Mouse (Mus musculus): ENCODE measurements around the gene Unc5b. TPM values are rescaled to one million over a fixed set of nuclear protein-coding genes. Genes with fewer than 3 reads are reported as not detected.

Gene Unc5b
- total and polyA plus RNA-seq, 3 experiments: 0.04 to 0.21 (median 0.06) TPM

DNA sequence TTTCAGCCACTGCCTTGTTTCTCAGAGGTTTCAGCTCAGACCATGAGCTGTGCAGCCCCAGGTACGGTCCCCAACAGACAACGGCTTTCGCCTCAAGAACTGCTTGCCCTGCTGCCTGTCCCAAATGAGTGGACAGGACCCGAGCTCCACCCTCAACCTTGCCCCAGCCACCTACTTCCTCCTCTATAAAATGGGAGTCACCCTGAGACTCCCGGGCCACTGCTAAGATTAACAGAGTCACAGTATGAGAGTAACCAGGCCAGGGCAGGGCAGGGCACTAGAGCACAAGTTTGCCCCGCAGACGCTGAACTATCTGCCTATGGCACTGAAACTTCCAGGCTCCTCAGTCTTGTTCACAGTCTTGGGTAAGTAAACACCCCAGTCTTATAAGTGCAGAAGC is 34.9 kb downstream of the Unc5b start:
- H3K79me2 ChIP-seq (replicated peaks; ENCODE audit: control insufficient read depth, extremely low read depth, insufficient read depth, poor library complexity, severe bottlenecking): no peaks in the 10 kb centered on the region
- H3K4me1 ChIP-seq (ENCODE audit: control insufficient read depth in 1 of 2, insufficient read depth in 2 of 2): peaks cover 4 to 15% of the 10 kb centered on the region in 2 experiments
- no peak overlapping the region for H3K4me3 ChIP-seq (replicated peaks in 1 of 3; ENCODE audit: low read depth in 2 of 3, low read length in 2 of 3, poor library complexity in 1 of 3)
- H3K27me3 ChIP-seq (replicated peaks): peaks cover 95% of the 10 kb centered on the region
- no peaks in the 10 kb centered on the region for H3K36me3 ChIP-seq (replicated peaks in 1 of 2; ENCODE audit: control insufficient read depth in 1 of 2, insufficient read depth in 1 of 2, low read length in 1 of 2)
- no peak overlapping the region for H3K4me2 ChIP-seq (ENCODE audit: insufficient read depth, low read depth, poor library complexity, severe bottlenecking)
- H3K9ac ChIP-seq (ENCODE audit: insufficient read depth, low read depth): no peak overlapping the region
- no peak for DNase-seq (ENCODE audit: extremely low read depth)
- no peak overlapping the region for H3K27ac ChIP-seq (ENCODE audit: insufficient read depth, low read depth)
- in situ Hi-C loops (cut with MboI; ENCODE audit: low pct_ligation_motif_present, low pct_unique_long_range_greater_than_20kb, low sequenced_read_pairs) (no loop called here), dilution Hi-C loops (cut with MboI; ENCODE audit: extremely low pct_ligation_motif_present, extremely low pct_unique_long_range_greater_than_20kb, low sequenced_read_pairs) (no loop called here)
- TF ChIP-seq ZNF384 (IDR thresholded peaks at IDR 0.05; ENCODE audit: low read depth, low read length): no peak
- no peak for TF ChIP-seq RAD21 (IDR thresholded peaks at IDR 0.05; ENCODE audit: low read depth, low read length)
- TF ChIP-seq MYC (IDR thresholded peaks at IDR 0.05; ENCODE audit: low read depth, low read length): no peak
- no peak for TF ChIP-seq IRF4 (IDR thresholded peaks at IDR 0.05; ENCODE audit: low read depth, low read length)
- TF ChIP-seq EP300 (IDR thresholded peaks at IDR 0.05; ENCODE audit: low read length): no peak
- no peak for TF ChIP-seq E2F4 (IDR thresholded peaks at IDR 0.05; ENCODE audit: insufficient replicate concordance, low read depth, low read length)
- no peak for TF ChIP-seq CTCF (conservative IDR thresholded peaks at IDR 0.05 in 1 of 2, IDR thresholded peaks at IDR 0.05 in 1 of 2; ENCODE audit: low read depth in 2 of 2, low read length in 2 of 2)
- TF ChIP-seq PAX5 (IDR thresholded peaks at IDR 0.05; ENCODE audit: low read length): no peak
- TF ChIP-seq JUND (conservative IDR thresholded peaks at IDR 0.05; ENCODE audit: low read depth, low read length): no peak
- TF ChIP-seq USF1 (IDR thresholded peaks at IDR 0.05; ENCODE audit: low read depth, low read length): no peak
- no peak for TF ChIP-seq RCOR1 (conservative IDR thresholded peaks at IDR 0.05; ENCODE audit: low read depth, low read length)
- no peak for TF ChIP-seq ZKSCAN1 (IDR thresholded peaks at IDR 0.05; ENCODE audit: borderline replicate concordance, low read depth, low read length)
- no peak for TF ChIP-seq JUN (IDR thresholded peaks at IDR 0.05; ENCODE audit: insufficient read depth, low read depth, low read length)
- no peak for TF ChIP-seq NRF1 (IDR thresholded peaks at IDR 0.05; ENCODE audit: low read depth, low read length)
- no peak for TF ChIP-seq CHD2 (IDR thresholded peaks at IDR 0.05; ENCODE audit: low read length)
- no peak for TF ChIP-seq MAFK (IDR thresholded peaks at IDR 0.05; ENCODE audit: insufficient replicate concordance, low read length)
- TF ChIP-seq UBTF (IDR thresholded peaks at IDR 0.05; ENCODE audit: low read depth, low read length): no peak
- no peak for TF ChIP-seq GABPA (IDR thresholded peaks at IDR 0.05; ENCODE audit: insufficient replicate concordance, low read depth, low read length)
- H3K9me3 ChIP-seq (replicated peaks; ENCODE audit: low read length): no peaks in the 10 kb centered on the region

DNA sequence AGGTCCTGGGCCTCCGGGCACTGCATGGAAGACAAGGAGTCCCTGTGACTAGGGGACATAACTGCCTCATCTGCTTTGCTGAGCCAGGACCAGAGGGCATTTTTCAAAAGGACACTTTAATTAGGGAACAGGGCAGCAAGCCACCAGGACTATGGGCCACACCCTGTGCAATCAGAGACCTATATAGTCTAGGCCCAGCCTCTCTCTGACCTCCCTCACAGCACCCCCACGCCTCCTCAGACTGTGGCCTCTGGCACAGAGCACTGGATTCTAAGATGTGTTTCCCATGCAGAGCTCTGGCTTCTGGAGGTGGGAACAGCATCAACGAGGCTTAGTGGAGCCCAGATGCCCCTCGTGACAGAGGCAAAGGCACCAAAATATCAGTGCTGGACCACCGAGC is 35.4 kb downstream of the Unc5b start:
- H3K9ac ChIP-seq (ENCODE audit: insufficient read depth, low read depth): no peak overlapping the region
- DNase-seq (ENCODE audit: extremely low read depth): no peak
- peaks cover 0 to 11% of the 10 kb centered on the region in 2 experiments; a peak in 2 of 4 replicates for H3K4me1 ChIP-seq (ENCODE audit: control insufficient read depth in 1 of 2, insufficient read depth in 2 of 2)
- no peaks in the 10 kb centered on the region for H3K79me2 ChIP-seq (replicated peaks; ENCODE audit: control insufficient read depth, extremely low read depth, insufficient read depth, poor library complexity, severe bottlenecking)
- dilution Hi-C loops (cut with MboI; ENCODE audit: extremely low pct_ligation_motif_present, extremely low pct_unique_long_range_greater_than_20kb, low sequenced_read_pairs) (no loop called here), in situ Hi-C loops (cut with MboI; ENCODE audit: low pct_ligation_motif_present, low pct_unique_long_range_greater_than_20kb, low sequenced_read_pairs) (no loop called here)
- H3K9me3 ChIP-seq (replicated peaks; ENCODE audit: low read length): no peaks in the 10 kb centered on the region
- no peak overlapping the region for H3K27ac ChIP-seq (ENCODE audit: insufficient read depth, low read depth)
- H3K36me3 ChIP-seq (replicated peaks in 1 of 2; ENCODE audit: control insufficient read depth in 1 of 2, insufficient read depth in 1 of 2, low read length in 1 of 2): no peaks in the 10 kb centered on the region
- no peak overlapping the region for H3K4me2 ChIP-seq (ENCODE audit: insufficient read depth, low read depth, poor library complexity, severe bottlenecking)
- H3K27me3 ChIP-seq (replicated peaks): peaks cover 95% of the 10 kb centered on the region
- TF ChIP-seq HCFC1 (IDR thresholded peaks at IDR 0.05; ENCODE audit: low read depth, low read length) (no peak), BHLHE40 (IDR thresholded peaks at IDR 0.05; ENCODE audit: low read depth, low read length) (no peak), RAD21 (IDR thresholded peaks at IDR 0.05; ENCODE audit: low read depth, low read length) (no peak), E2F4 (IDR thresholded peaks at IDR 0.05; ENCODE audit: insufficient replicate concordance, low read depth, low read length) (no peak), TBP (conservative IDR thresholded peaks at IDR 0.05; ENCODE audit: low read depth, low read length) (no peak), USF2 (conservative IDR thresholded peaks at IDR 0.05; ENCODE audit: low read depth, low read length) (no peak), USF1 (IDR thresholded peaks at IDR 0.05; ENCODE audit: low read depth, low read length) (no peak), POLR2AphosphoS2 (IDR thresholded peaks at IDR 0.05; ENCODE audit: low read depth, low read length) (no peak), CHD2 (IDR thresholded peaks at IDR 0.05; ENCODE audit: low read length) (no peak), RCOR1 (conservative IDR thresholded peaks at IDR 0.05; ENCODE audit: low read depth, low read length) (no peak), ZNF384 (IDR thresholded peaks at IDR 0.05; ENCODE audit: low read depth, low read length) (no peak), ZC3H11A (IDR thresholded peaks at IDR 0.05; ENCODE audit: low read depth, low read length) (no peak), MAX (IDR thresholded peaks at IDR 0.05; ENCODE audit: low read length) (no peak), MEF2A (IDR thresholded peaks at IDR 0.05; ENCODE audit: borderline replicate concordance, low read depth, low read length) (no peak), TCF12 (IDR thresholded peaks at IDR 0.05; ENCODE audit: low read depth, low read length) (no peak), JUND (conservative IDR thresholded peaks at IDR 0.05; ENCODE audit: low read depth, low read length) (no peak), UBTF (IDR thresholded peaks at IDR 0.05; ENCODE audit: low read depth, low read length) (no peak), GABPA (IDR thresholded peaks at IDR 0.05; ENCODE audit: insufficient replicate concordance, low read depth, low read length) (no peak), IRF4 (IDR thresholded peaks at IDR 0.05; ENCODE audit: low read depth, low read length) (no peak), PAX5 (IDR thresholded peaks at IDR 0.05; ENCODE audit: low read length) (no peak)
- no peak overlapping the region for H3K4me3 ChIP-seq (replicated peaks in 1 of 3; ENCODE audit: low read depth in 2 of 3, low read length in 2 of 3, poor library complexity in 1 of 3)
